Mouse (Mus musculus) bone marrow macrophage, adult 2 months (primary cell): Measurements from ENCODE around the gene Timm29.

ENCODE experiments used
- CTCF ChIP-seq: IDR thresholded peaks from 2 replicates; pipeline ENCODE4 v1.5.1; 2012; ENCODE audit warnings: low read depth, mild to moderate bottlenecking, low read length, moderate library complexity
- POLR2A ChIP-seq: IDR thresholded peaks from 2 replicates; pipeline ENCODE4 v1.6.1; 2012; ENCODE audit warnings: mild to moderate bottlenecking, low read depth, low read length, borderline replicate concordance

GRCm38 (mm10) chr9:21545916-21546788 lies 46.4 kb upstream of the Timm29 start:
- TF ChIP-seq CTCF (no peak), POLR2A (no peak)
